Mouse (Mus musculus) common myeloid progenitor, adult 5-6 weeks (primary cell): Measurements from ENCODE around the gene Adgrf1. TPM values are rescaled to one million over a fixed set of nuclear protein-coding genes. Genes with fewer than 3 reads are reported as not detected.

Source experiments
- ATAC-seq: replicated peaks from 2 replicates; pipeline ENCODE4 v1.8.0; 2016; ENCODE audit warnings: low read depth, mild to moderate bottlenecking, moderate TSS enrichment, inconsistent platforms; ENCODE audit not compliant: poor library complexity, severe bottlenecking
- total RNA-seq: library from RNA; stranded (forward); fragments of 200-1000, 187-1606 nt; gene quantifications from 2 replicates; pipeline ENCODE4 v1.2.3, GENCODE M21; 2017

Gene Adgrf1
- not detected in 2 replicates for total RNA-seq

DNA sequence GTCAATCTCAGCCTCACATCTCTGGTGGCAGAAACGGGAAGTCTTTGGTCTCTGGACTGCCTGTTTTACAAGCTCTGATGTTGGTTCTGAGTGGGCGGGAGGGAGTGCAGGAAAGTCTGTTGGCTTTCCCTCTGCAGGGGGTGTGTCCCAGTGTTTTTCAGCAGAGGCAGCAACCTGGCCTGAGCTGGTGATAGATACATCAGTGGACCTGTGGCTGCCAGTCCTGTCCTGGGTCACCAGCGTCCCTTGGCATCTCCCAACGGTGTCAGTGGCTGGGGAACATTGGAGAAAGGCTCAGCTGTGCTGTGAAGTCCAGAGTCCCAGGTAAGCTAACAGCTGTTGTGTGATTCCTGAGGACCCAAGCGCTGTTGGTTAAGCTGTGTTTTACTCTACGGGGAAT lies at the start of gene Adgrf1:
Adgrf1 (plus strand) TSS at position 169 of the 400 bp plus-strand sequence.
- ATAC-seq, result peak; percentile 52

GRCm38 (mm10) chr17:43226101-43226500 lies 44.0 kb upstream of the Adgrf1 start:
- ATAC-seq, result no peak

DNA sequence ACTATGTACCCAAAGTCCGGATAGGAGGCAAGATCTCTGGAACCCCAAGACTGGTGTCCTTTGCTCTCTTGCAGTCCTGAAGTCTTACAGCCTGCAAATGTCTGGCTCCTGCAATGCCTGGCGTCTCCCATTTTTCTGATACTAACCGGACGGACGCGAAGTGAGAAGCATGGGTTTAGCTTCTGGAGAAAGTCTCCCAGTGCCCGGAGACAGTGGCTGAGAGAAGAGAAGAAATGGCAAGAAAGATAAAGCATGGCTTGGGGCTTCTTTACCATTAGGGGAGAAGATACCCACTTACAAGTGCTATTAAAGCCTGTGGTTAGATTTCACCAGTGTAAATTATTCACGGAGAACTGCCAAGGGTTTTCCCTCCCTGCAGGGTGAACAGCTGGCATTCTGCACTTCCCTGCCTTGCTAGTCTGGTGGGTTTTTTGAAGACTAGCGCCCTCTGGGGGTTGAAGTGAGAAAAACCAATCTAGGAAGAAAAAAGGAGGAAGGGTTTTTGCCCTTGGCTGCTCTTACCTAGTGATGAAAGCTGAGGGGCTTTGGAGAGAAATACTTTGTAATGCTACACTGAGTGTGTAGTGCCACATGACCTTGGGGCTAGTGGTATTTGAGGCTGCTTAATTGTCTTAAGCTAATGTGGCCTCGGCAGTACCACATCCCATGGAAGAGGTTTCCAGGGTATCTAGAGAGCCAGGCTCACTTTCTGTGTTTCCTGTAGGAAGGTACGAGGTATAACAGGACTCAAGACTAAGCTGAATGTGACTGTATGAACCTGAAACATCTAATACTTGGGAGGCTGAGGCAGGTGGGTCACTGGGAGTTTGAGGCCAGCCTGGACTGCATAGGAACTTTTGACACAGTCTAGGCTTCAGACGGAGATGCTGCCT lies 40.3 kb upstream of the Adgrf1 start:
- peak; percentile 79 for ATAC-seq

DNA sequence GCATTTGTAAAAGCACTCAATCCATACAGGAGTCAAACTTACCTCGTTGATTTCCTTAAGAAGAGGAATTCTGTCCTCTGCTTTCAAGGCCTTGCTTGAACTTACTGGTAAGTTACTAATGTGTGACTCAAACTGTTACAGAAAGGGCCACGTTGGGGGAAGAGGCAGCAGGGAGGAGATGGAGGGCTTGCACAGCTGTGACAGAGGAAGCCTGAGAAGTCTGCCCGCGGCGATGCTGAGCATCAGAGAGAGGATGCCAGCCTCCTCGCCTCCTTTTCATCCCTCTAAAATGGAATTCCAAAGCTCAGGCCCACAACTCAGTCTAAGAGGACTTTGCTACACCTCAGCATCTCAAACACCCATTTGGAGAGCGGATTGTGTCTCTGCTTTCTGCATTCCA lies 39.3 kb upstream of the Adgrf1 start:
- ATAC-seq, result no peak

DNA sequence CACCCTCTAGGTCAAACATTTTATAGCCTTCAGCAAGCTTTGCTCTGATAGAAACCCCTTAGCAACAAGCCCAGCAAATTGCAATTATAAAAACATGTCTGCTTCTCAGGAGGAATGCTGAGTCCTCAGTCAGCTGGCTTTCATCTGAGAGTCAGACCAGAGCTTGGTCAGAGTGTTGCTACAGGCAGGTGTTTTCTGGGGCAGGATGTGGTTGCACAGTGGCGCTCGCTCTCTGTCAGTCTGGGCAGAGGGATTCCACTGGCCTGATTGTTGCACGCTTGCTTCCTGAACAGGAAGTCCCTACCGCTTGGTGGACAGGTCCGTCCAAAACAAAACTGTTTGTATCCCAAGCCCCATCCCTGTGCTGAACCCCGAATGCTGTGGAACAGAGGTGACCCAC lies 37.4 kb upstream of the Adgrf1 start:
- peak; percentile 86 for ATAC-seq

GRCm38 (mm10) chr17:43236656-43237250 lies 33.4 kb upstream of the Adgrf1 start:
- no peak for ATAC-seq

DNA sequence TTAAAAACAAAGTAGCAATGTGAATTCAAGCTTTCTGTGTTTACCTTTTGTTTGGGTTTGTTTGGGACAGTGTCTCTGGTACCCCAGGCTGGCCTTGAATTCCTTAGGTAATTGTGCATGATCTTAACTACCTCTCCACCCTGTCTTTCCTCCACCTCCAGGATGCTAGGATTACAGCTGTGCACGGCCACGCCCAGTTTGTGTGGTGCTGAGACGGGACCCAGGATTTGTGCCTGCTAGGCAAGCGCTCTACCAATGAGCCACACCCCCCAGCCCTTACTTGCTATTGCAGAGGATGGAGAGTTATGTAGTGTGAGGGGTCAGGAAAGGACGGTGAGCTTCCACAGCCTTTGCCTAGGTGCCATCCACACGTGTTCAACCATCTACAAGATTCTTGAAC lies 31.1 kb upstream of the Adgrf1 start:
- ATAC-seq, result no peak

GRCm38 (mm10) chr17:43241134-43241533 lies 29.0 kb upstream of the Adgrf1 start:
- no peak for ATAC-seq

- ATAC-seq, result no peak
Measured at GRCm38 (mm10) chr17:43242609-43243008, 27.5 kb upstream of the Adgrf1 start.

GRCm38 (mm10) chr17:43245364-43245763 lies 24.8 kb upstream of the Adgrf1 start:
- ATAC-seq, result no peak

DNA sequence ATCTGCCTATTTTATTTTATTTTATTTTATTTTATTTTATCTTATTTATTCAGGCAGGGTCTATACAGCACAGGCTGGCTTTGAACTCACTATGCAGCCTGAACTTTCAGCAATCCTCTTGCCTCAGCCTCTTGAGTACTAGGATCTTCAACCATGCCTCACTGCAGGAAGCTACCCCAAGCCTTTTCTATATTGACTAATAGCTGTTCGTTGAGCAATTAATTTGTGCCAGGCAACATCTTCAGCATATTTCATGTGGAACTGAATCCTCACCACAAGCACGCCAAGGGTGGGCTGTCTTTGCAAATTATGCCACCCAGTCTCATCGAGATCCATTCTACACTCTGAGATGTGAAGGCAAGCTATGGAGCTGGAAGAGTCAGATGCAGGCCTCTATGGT lies 22.9 kb upstream of the Adgrf1 start:
- ATAC-seq, result no peak

DNA sequence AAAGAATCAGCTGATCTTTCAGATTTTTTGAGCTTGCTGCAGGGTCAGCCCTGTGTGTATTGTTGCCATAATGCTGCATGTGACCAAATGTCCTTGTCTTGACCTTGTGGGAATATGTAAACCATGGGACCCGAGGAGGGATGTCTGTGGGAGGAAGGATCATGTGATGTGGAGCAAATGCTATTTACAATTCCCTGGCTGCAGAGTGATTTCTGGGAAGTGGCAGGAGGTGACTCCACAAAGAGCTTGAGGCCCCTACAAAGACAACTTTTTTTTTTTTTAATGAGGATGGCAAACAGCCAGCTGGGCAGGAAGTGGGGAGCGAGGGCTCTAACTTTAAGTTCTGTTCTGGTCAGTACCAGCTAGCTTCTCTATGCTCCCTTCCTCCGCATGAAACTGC lies 20.5 kb upstream of the Adgrf1 start:
- no peak for ATAC-seq

DNA sequence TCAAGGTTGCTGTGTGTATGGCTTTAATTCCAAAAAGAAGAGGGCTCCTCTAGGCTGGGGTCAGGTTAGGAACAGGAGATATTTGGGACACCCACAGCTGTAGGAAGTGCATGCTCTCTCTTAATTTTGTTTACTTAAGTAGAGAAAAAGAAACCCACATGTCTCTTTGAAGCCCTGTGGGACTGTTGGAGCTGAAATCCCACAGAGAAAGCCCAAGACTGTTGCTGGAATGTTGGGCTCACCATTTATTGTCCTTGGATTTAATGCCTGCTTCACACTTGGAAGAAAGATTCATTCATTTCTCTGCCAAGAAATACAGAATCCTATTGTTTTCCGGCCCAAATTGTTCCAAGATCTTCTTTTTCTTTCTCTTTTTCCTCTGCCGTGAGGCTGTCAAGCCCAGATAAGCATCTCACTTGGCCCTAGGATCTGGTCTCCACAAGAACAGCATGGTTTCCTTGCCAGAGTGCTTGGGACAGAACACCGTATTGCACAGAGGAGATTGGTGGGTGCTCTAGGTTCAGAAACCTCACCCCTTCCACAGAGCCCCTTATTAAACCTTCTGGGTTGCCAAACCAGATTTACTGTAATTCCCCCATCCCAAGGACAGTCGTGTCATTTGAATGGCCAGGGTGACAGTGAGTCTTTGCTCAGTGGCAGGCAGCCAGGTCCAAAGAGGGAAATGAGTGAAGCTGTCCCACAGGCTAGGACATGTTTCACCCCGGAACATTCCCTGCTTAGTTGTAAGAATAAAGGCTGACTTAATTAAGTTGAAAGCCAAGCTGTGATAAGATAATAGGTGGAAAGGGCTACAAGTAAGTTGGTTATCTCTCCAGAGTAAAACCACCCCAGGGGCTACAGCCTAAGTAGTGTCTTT lies 18.6 kb upstream of the Adgrf1 start:
- no peak for ATAC-seq

GRCm38 (mm10) chr17:43252846-43253245 lies 17.3 kb upstream of the Adgrf1 start:
- no peak for ATAC-seq

- no peak for ATAC-seq
Measured at GRCm38 (mm10) chr17:43254261-43254660, 15.9 kb upstream of the Adgrf1 start.

- ATAC-seq, result peak; percentile 45; the same call in 1 of the 2 replicates
Measured at GRCm38 (mm10) chr17:43256536-43257135, 13.5 kb upstream of the Adgrf1 start.

GRCm38 (mm10) chr17:43257699-43258098 lies 12.4 kb upstream of the Adgrf1 start:
- ATAC-seq, result no peak

- ATAC-seq, result peak; percentile 40
Measured at GRCm38 (mm10) chr17:43261937-43262336, 8.2 kb upstream of the Adgrf1 start.

DNA sequence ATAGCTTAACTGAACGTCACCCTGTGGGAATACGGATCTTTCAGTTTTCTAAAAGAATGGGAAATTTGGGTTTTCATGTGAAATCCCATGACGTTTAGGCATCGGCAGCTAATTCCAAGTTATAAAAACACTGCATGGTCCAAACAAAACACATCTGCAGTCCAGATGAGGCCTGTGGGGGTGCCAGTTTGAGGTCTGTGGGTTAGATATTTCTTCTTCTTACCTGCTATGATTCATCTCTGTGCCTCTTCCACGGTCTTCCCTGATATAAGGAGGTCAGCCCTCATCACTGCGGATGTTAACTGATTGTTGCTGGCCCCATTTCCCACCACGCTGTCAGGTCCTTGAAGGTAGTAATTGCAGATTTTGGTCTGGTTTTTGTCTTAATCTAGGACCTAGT lies 5.4 kb upstream of the Adgrf1 start:
- no peak for ATAC-seq

DNA sequence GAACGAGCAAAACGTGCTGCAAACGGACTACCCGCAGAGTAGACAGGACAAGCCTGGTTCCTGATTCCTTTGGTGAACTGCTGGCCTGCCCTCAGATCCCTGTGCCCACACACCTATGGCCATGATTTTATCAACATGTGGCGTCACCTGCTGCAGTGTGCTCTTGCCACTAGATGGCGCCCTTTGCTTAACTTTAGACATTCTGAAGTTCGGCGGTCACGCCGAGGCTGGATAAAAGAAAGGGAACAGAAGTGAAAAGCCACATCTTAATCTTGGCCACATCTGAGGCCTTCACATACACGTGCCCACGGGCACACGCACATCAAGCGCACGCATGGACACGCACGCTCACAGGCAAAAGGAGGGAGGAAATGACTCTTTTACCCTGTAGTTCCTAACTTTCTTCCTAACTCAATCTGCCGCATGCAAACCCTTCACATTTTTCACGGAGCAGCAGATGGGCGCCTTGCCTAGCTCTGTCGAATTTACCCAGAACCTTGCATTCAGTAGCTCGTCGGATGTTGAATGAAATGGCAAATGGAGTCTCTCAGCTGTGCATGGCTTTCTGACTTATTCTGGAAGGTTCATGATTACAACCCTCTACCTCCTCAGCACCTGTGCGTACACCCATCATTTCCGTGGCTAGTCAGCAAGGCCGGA lies 4.8 kb upstream of the Adgrf1 start:
- peak; percentile 71 for ATAC-seq
